Mouse (Mus musculus) liver, adult 2 months (tissue): Measurements from ENCODE around the gene Vmn1r89.

Experiments used
- CTCF ChIP-seq: fragments of 200-500 bp; IDR thresholded peaks from 2 replicates; pipeline ENCODE4 v1.5.1; 2011; ENCODE audit warnings: low read depth, low read length, control low read depth
- POLR2A ChIP-seq: fragments of 200-500 bp; IDR thresholded peaks from 2 replicates; pipeline ENCODE4 v1.6.1; 2011; ENCODE audit warnings: low read length, control low read depth; ENCODE audit not compliant: insufficient read depth; ENCODE audit errors: extremely low read depth

DNA sequence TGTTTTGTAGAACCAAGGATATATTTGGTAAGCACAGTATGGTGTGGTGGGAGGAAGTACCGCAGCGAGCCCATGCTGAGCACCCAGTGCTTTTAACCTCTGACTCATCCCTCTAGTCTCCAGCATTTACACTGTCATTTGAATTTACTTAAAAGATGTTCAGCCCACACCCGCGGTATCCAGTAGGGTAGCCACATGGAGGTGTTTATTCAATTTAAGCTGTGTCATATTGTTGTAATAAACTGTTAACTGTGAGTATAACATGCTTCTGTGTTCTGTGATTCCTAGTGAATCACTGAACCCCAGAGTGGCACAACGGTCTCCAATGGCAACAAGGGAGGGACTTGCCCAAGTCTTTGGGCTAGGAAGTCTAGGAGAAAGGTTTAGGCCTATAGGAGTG, 51.0 kb downstream of the Vmn1r89 start:
- TF ChIP-seq CTCF (no peak), POLR2A (no peak)
